Mouse (Mus musculus) ovary, adult 2 months (tissue): Measurements from ENCODE around the gene Ndufaf2. TPM values are rescaled to one million over a fixed set of nuclear protein-coding genes. Genes with fewer than 3 reads are reported as not detected.

ENCODE experiments used
- polyA plus RNA-seq: library from polyadenylated mRNA; depleted of rRNA; stranded (reverse); fragments of >200 nt; gene quantifications from 2 replicates; pipeline ENCODE4 v1.2.3, GENCODE M21; 2012; rRNA removed

Ndufaf2 gene
- polyA plus RNA-seq: 2.6 and 3.9 TPM in 2 replicates

DNA sequence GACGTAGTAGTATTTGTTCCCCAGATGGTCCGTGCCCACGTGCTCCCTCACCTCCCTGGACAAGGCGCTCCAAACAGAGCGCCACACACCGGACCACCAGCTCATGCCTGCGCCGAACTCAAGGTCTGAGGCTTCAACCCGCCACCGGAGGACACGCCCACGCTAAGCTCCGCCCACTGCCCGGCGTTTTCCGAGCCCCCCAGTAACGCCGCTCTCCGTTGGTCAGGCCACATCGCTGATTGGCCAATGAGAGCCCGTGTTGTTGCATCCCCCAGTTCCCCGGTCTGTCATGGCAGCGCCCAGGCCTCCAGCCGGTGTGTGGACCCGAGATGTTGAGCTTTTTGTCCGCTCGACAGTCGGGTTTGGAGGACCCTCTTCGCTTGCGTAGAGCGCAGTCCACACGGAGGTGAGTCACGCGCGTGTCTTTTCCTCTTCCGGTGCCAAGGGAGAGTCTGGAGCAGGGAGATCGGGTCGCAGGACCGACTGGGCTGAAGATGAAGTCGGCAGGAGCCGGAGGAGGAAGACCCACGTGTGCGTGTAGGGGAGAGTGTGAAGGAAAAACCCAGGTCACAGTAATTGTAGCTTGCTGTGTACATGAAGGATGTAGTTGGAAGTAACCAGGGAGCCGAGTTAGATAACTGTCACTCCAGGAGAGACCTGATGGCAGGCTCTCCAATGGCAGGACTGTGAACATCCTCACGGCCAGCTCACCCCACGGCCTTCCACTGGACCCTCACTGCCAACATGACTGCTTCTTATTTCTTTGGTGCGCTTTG, at the start of gene Ndufaf2, which contains the start of gene Ercc8:
Gene Ndufaf2 (minus strand): TSS at position 159 of the 776 bp plus-strand sequence.
Gene Ercc8 (plus strand): TSS at position 267 of the 776 bp plus-strand sequence.

DNA sequence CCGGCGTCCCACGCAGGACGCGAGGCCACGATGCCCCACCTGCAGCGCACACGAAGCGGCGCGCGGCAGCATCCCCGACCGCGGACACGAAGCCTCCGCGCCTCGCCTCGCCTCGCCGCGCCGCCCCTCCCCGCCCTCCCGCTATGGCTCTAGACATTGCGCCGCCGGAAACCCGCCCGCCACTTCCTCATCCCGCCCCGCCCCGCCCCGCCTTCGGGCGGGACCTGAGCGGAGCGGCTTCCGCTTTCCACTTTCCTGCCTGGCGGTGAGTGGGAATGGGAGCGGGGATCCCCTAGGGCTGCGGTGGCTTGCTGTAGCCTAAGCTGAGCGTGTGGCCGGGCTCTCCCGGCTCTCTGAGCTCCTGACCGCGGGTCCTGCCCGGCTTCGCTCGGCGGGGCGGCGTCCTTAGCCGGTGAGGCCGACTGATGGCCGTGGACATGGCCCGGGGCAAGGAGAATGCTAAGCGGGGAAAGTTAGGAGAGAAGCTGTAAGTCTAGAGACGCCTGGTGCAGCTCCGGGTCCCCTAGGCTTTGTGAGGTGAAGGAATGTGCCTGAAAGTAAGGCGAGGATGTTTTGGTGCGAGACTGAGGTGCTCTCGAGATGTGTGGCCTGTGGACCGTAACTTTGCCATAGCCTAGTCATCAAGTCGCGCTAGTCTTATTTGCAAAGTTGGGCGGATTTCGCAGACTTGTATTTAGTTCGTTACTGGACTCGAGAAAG, 114.0 kb downstream of the Ndufaf2 start, which contains the start of gene Smim15:
Gene Smim15 (plus strand): TSS at position 225 of the 720 bp plus-strand sequence.

Other genes starting within 250 kb of the Ndufaf2 start
- 2.6 and 3.9 TPM in 2 replicates for gene Smim15, start 114.2 kb downstream of the Ndufaf2 start, polyA plus RNA-seq
- 7.4 and 7.9 TPM in 2 replicates for gene Ercc8, start 108 bp upstream of the Ndufaf2 start, polyA plus RNA-seq
- gene Elovl7, start 55.8 kb upstream of the Ndufaf2 start, polyA plus RNA-seq: 0.70 and 0.89 TPM in 2 replicates
- 0.98 and 1.7 TPM in 2 replicates for gene Depdc1b, start 157.7 kb upstream of the Ndufaf2 start, polyA plus RNA-seq